Mouse (Mus musculus) intestine, postnatal 0 days (tissue): ENCODE results near the gene Nr5a2. TPM values are rescaled to one million over a fixed set of nuclear protein-coding genes. Genes with fewer than 3 reads are reported as not detected.

Experiments used
- ATAC-seq: fragments of 200-750 bp; cut with Nextera tagmentation; 2 replicates; pipeline ENCODE4 v1.8.0; 2017; ENCODE audit warnings: mild to moderate bottlenecking, moderate TSS enrichment, moderate library complexity
- H3K27ac ChIP-seq: fragments of 300-500 bp; sonication (generic); 2 replicates; pipeline ENCODE4 v1.5.1; 2014; ENCODE audit warnings: mild to moderate bottlenecking, low read depth, low read length, moderate library complexity
- H3K27me3 ChIP-seq: fragments of 300-500 bp; sonication (generic); replicated peaks from 2 replicates; pipeline ENCODE4 v1.6.1; 2014; ENCODE audit warnings: low read length, mixed read lengths; ENCODE audit not compliant: control insufficient read depth, insufficient read depth
- H3K36me3 ChIP-seq: fragments of 300-500 bp; sonication (generic); 2 replicates; pipeline ENCODE4 v1.6.1; 2014; ENCODE audit warnings: mild to moderate bottlenecking, moderate library complexity; ENCODE audit not compliant: control insufficient read depth, insufficient read depth
- H3K4me1 ChIP-seq: fragments of 300-500 bp; sonication (generic); replicated peaks from 2 replicates; pipeline ENCODE4 v1.6.1; 2014; ENCODE audit warnings: antibody characterized with exemption, low read length, mixed read lengths; ENCODE audit not compliant: control insufficient read depth, insufficient read depth
- H3K4me2 ChIP-seq: fragments of 300-500 bp; sonication (generic); replicated peaks from 2 replicates; pipeline ENCODE4 v1.6.1; 2014; ENCODE audit warnings: low read depth, mild to moderate bottlenecking, moderate library complexity
- H3K4me3 ChIP-seq: fragments of 300-500 bp; sonication (generic); 2 replicates; pipeline ENCODE4 v1.5.1; 2014; ENCODE audit warnings: low read depth, low read length
- H3K9ac ChIP-seq: fragments of 300-500 bp; sonication (generic); 2 replicates; pipeline ENCODE4 v1.6.1; 2014; ENCODE audit warnings: mild to moderate bottlenecking, low read depth, low read length
- H3K9me3 ChIP-seq: fragments of 300-500 bp; sonication (generic); 2 replicates; pipeline ENCODE4 v1.6.1; 2016; ENCODE audit warnings: mixed run types; ENCODE audit not compliant: control insufficient read depth
- CTCF ChIP-seq: sonication (generic); IDR thresholded peaks from 2 replicates; pipeline ENCODE4 v1.5.1; 2016; ENCODE audit warnings: low read depth, mild to moderate bottlenecking, control low read depth, antibody characterized with exemption, moderate library complexity
- WGBS: fragments of 180-500 bp; shearing (Covaris S2); extraction: QIAGEN DNeasy Blood & Tissue Kit; methylation state at CpG from one replicate; pipeline ENCODE4 v1.1.7; 2014; 5-methylcytosine and 5-hydroxymethylcytosine counted together
- polyA plus RNA-seq: library from polyadenylated mRNA; unstranded; fragments of >200 nt; fragmentation: Nextera tagmentation; extraction: Ambion mirVana; gene quantifications from 2 replicates; pipeline ENCODE4 v1.2.1, GENCODE M21; 2015

Nr5a2 gene
- polyA plus RNA-seq, 1 experiment from 2014 or later: 3.9 TPM

DNA sequence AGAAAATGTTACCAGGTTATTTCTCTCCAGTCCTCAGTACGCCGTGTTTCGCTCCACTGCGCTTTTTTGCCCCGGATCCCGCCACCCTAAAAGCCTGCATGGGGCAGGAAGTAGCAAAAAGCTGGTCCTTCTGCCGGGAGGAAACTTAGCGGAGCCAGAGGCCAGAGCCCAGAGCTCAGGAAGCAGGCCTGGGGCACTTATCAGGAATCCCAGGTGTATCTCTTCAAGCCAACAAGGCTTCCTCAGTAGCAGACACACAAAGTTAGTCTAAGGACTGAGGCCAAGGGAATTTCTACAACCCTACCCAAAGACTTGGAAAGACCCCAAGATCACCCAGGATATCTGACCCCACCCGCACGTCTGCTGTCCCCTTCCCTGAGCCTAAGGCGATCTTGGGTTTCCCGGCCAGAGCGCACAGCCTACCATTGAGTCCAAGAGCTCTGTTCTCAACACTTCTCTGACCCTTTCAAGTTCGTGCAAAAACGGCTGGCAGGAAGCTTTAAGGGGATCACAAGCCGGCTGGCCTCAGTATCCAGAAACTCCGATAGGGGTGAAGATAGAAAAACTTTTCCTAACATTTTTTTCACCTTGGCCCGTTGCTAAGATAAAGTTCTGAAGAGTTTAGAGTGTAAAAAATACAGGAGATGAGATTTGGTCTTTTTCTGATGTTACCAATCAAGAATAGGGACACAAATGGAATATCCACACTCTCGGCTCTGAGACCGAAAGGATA, 12.7 kb downstream of the Nr5a2 start:
- Histone ChIP-seq H3K4me1 (peaks cover 3% of the 10 kb centered on the region; the same call in 1 of the 2 replicates), H3K27ac (peak overlapping the region; percentile 64), H3K27me3 (0 out of 2 replicates have a peak, but pooled peaks cover 10% of the 10 kb centered on the region), H3K9me3 (no peaks in the 10 kb centered on the region), H3K4me2 (peak overlapping the region; percentile 77), H3K36me3 (no peaks in the 10 kb centered on the region), H3K4me3 (peak overlapping the region; percentile 75), H3K9ac (peak overlapping the region; percentile 81)
- TF ChIP-seq CTCF: no peak
- 7% methylated on average over 20 of the region's 20 CpGs for WGBS
- ATAC-seq: no peak

DNA sequence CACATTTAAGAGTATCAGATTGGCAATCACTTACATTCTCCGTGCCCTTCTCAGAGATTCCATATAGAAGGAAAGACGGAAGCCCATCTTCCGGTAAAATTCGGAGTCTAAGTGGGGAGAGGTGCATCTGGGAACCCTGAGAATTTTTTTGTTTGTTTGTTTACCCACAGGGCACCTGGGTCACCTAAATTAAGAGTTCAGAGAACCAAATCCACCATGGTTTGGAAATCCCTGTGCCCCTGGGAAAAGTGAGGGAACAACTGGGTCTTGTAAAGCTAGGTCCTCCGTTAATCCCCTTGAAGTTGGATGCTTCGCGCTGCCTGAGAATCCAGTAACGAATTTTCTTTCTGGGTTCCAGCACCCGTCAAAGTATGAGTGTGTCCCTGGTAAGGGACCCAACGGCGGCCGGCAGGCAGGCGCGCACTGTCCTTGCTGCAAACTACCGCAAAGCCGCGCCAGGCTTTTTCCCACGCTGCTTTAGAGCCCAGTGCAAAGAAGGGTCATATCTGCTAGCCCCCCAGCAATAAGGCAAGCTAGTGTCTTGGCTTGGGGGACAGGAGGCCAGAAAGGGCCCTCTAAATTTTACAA, 13.3 kb downstream of the Nr5a2 start:
- peak overlapping the region; percentile 81 for H3K9ac ChIP-seq
- no peaks in the 10 kb centered on the region for H3K36me3 ChIP-seq
- no peaks in the 10 kb centered on the region; the same call in 1 of the 2 replicates for H3K4me1 ChIP-seq
- peak overlapping the region; percentile 77 for H3K4me2 ChIP-seq
- TF ChIP-seq CTCF: no peak
- no peaks in the 10 kb centered on the region for H3K9me3 ChIP-seq
- peak overlapping the region; percentile 64 for H3K27ac ChIP-seq
- WGBS: 10% methylated on average over 18 of the region's 18 CpGs
- H3K27me3 ChIP-seq: 0 out of 2 replicates have a peak, but pooled peaks cover 6% of the 10 kb centered on the region
- peak overlapping the region; percentile 75 for H3K4me3 ChIP-seq
- ATAC-seq: no peak

DNA sequence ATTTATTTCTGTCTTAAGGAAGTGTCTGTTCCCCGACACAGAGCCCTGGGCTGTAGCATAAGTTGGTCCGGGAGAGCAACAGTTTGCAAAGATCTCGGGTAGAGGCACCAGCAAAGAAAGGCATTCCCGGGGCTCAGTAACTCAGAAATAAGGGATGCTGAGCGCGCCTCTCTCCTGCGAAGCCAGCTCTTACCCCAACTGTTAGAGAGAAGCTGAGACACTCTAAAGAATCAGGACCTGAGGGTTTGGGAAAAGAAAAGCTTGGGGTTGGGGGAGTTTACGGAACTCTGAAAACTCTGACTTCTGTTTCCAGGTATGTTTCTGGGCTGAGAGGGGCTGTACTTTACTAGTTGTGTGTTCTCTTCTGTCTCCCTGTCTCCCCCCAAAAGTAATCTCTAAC, 13.8 kb downstream of the Nr5a2 start:
- TF ChIP-seq CTCF: no peak
- no peaks in the 10 kb centered on the region for H3K9me3 ChIP-seq
- 5% methylated on average over 8 of the region's 8 CpGs for WGBS
- H3K4me3 ChIP-seq: peak overlapping the region; percentile 75
- H3K27ac ChIP-seq: 0 out of 2 replicates have a peak overlapping the region, but pooled peaks have one; percentile 6
- H3K4me1 ChIP-seq: no peaks in the 10 kb centered on the region; the same call in 1 of the 2 replicates
- H3K36me3 ChIP-seq: no peaks in the 10 kb centered on the region
- ATAC-seq: no peak
- peak overlapping the region; percentile 77 for H3K4me2 ChIP-seq
- H3K9ac ChIP-seq: peak overlapping the region; percentile 81; the same call in 1 of the 2 replicates
- H3K27me3 ChIP-seq: 0 out of 2 replicates have a peak, but pooled peaks cover 6% of the 10 kb centered on the region

DNA sequence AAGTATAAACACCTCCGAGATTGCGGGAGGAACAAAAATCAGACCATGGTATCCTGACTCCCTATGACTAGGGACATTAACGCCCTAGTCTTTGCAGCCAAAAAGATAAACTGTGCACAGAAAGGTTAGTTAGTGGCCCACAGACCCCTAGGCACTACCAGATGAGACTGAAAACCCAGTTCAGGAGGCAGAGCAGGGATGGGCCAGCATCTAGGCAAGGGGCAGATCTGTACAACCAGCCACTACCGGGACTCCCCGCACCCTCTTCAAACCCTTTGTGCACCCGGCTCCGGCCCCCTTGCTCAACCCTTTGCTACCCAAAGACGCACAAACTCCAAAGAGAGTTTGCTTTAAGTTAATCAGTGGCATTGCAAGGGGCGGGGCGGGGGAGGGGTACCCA, 14.4 kb downstream of the Nr5a2 start:
- peak; percentile 29 for ATAC-seq
- Histone ChIP-seq H3K4me1 (no peaks in the 10 kb centered on the region), H3K4me2 (peak overlapping the region; percentile 77), H3K4me3 (peak overlapping the region; percentile 75), H3K36me3 (0 out of 2 replicates have a peak, but pooled peaks cover 1% of the 10 kb centered on the region), H3K27ac (peak overlapping the region; percentile 10; the same call in 1 of the 2 replicates), H3K9ac (peak overlapping the region; percentile 81), H3K27me3 (0 out of 2 replicates have a peak, but pooled peaks cover 6% of the 10 kb centered on the region), H3K9me3 (no peaks in the 10 kb centered on the region)
- 3% methylated on average over 10 of the region's 10 CpGs for WGBS
- no peak for TF ChIP-seq CTCF

DNA sequence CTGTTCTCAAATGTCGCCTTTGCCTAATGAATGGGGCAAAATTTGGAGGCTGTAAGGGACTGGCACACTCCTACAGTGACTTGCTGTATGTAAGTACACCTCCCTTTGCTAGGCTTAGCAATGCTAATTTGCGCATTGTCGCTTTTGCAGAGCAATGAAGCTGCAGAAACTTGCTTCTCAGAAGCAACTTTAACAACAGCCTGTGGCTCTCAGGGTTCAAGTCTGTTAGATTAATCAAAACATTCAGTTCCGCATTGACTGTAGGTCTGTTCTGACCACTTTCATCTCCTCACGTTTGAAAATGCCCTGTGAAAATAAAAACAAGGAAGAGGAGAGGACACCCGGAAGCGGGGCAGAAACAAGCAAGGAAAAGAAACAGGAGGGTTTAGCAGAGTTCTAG, 14.8 kb downstream of the Nr5a2 start:
- peak overlapping the region; percentile 10; the same call in 1 of the 2 replicates for H3K27ac ChIP-seq
- WGBS: 24% methylated on average over 7 of the region's 7 CpGs
- peak overlapping the region; percentile 81; the same call in 1 of the 2 replicates for H3K9ac ChIP-seq
- ATAC-seq: no peak
- 0 out of 2 replicates have a peak, but pooled peaks cover 6% of the 10 kb centered on the region for H3K36me3 ChIP-seq
- no peaks in the 10 kb centered on the region for H3K9me3 ChIP-seq
- peak overlapping the region; percentile 75 for H3K4me3 ChIP-seq
- no peak for TF ChIP-seq CTCF
- H3K4me1 ChIP-seq: no peaks in the 10 kb centered on the region
- peak overlapping the region; percentile 77 for H3K4me2 ChIP-seq
- 0 out of 2 replicates have a peak, but pooled peaks cover 6% of the 10 kb centered on the region for H3K27me3 ChIP-seq

DNA sequence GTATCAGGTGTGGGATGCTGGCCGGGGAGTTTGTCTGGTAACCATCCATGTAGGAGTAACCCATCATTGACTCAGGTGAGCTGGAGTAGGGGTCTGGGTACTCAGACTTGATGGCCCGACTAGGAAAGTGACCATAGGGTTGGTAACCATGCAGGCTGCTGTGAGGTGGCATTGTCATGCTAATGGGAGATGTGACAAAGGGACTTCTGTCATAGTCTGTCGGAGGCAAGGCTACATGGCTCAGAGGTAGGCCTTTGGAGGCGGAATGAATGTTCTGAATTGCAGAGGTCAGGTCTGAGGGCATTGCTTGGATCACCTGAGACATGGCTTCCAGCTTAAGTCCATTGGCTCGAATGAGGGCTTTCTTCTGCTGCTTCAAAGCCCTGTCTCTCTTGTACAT, 19.6 kb downstream of the Nr5a2 start:
- Histone ChIP-seq H3K36me3 (peaks cover 8% of the 10 kb centered on the region; the same call in 1 of the 2 replicates), H3K27me3 (no peaks in the 10 kb centered on the region), H3K27ac (no peak overlapping the region), H3K9ac (no peak overlapping the region), H3K9me3 (no peaks in the 10 kb centered on the region), H3K4me3 (no peak overlapping the region), H3K4me1 (no peaks in the 10 kb centered on the region), H3K4me2 (no peak overlapping the region)
- TF ChIP-seq CTCF: no peak
- no peak for ATAC-seq
- WGBS: 86% methylated on average over 5 of the region's 5 CpGs
